Mouse (Mus musculus) olfactory bulb, adult 2 months (tissue): ENCODE data around the gene Smad6.

Experiments
- CTCF ChIP-seq: fragments of 200-500 bp; IDR thresholded peaks from 2 replicates; pipeline ENCODE4 v1.5.1; 2012; ENCODE audit warnings: low read depth, mild to moderate bottlenecking, low read length, moderate library complexity; ENCODE audit not compliant: insufficient read depth
- POLR2A ChIP-seq: fragments of 200-500 bp; IDR thresholded peaks from 2 replicates; pipeline ENCODE4 v1.6.1; 2012; ENCODE audit warnings: mild to moderate bottlenecking, low read depth, low read length, moderate library complexity; ENCODE audit not compliant: insufficient read depth

- TF ChIP-seq POLR2A (no peak), CTCF (no peak)
Measured at GRCm38 (mm10) chr9:64060033-64060539, 38.2 kb upstream of the Smad6 start.
